In genomic region chr13:91723108-91723735, GRCm38 (mm10) we compare ENCODE assay signal across 8 mouse cellular contexts. TPM values are rescaled to one million over a fixed set of nuclear protein-coding genes. Genes with fewer than 3 reads are reported as not detected.
DNase-seq lines count a peak whose midpoint lies in the region; ATAC-seq lines count a peak whose summit lies in the region.

No protein-coding gene starts in this region.

- H3K27me3 ChIP-seq in kidney, embryonic 16.5 days (ENCODE audit: insufficient read depth, low read length) = no peaks in the 10 kb centered on the region
- H3K27me3 ChIP-seq in stomach, embryonic 14.5 days (ENCODE audit: control insufficient read depth, insufficient read depth, low read length) = no peaks in the 10 kb centered on the region

- H3K4me3 ChIP-seq in kidney, embryonic 16.5 days (ENCODE audit: low read length) = no peak overlapping the region
- H3K4me3 ChIP-seq in stomach, embryonic 14.5 days (ENCODE audit: low read depth, low read length) = no peak overlapping the region

- H3K9me3 ChIP-seq in kidney, embryonic 16.5 days (ENCODE audit: low read length) = peaks cover 4% of the 10 kb centered on the region; the same call in 1 of the 2 replicates
- H3K9me3 ChIP-seq in stomach, embryonic 14.5 days (ENCODE audit: control insufficient read depth, low read depth, low read length) = no peaks in the 10 kb centered on the region

- no peaks in the 10 kb centered on the region for H3K36me3 ChIP-seq in kidney, embryonic 16.5 days (ENCODE audit: insufficient read depth, low read length)
- H3K36me3 ChIP-seq in stomach, embryonic 14.5 days (ENCODE audit: control insufficient read depth, insufficient read depth, low read length) = no peaks in the 10 kb centered on the region

- WGBS in kidney, embryonic 16.5 days = 71% methylated on average over 8 of the region's 8 CpGs
- 67% methylated on average over 8 of the region's 8 CpGs for WGBS in stomach, embryonic 14.5 days

- H3K9ac ChIP-seq in kidney, embryonic 16.5 days (replicated peaks; ENCODE audit: low read length) = no peak overlapping the region
- H3K9ac ChIP-seq in stomach, embryonic 14.5 days (replicated peaks; ENCODE audit: low read depth, low read length) = no peak overlapping the region

- no peak overlapping the region for H3K4me2 ChIP-seq in kidney, embryonic 16.5 days (replicated peaks; ENCODE audit: low read depth, low read length)
- no peak overlapping the region for H3K4me2 ChIP-seq in stomach, embryonic 14.5 days (replicated peaks; ENCODE audit: low read depth, low read length)

- no peak overlapping the region for H3K27ac ChIP-seq in kidney, embryonic 16.5 days (ENCODE audit: low read length)
- no peak overlapping the region for H3K27ac ChIP-seq in stomach, embryonic 14.5 days (ENCODE audit: low read length)

- peak; percentile 76 for ATAC-seq in kidney, embryonic 16.5 days (ENCODE audit: low FRiP score, low TSS enrichment)
- peak; percentile 53; the same call in 1 of the 2 replicates for ATAC-seq in stomach, embryonic 14.5 days (ENCODE audit: insufficient number of reproducible peaks, insufficient read depth, low FRiP score, low read depth)
- no peak; the same call in 1 of the 2 replicates for ATAC-seq in monocyte, adult 5-6 weeks (replicated peaks; ENCODE audit: insufficient number of reproducible peaks, low FRiP score, low TSS enrichment, poor library complexity, severe bottlenecking)

- H3K4me1 ChIP-seq in kidney, embryonic 16.5 days (ENCODE audit: insufficient read depth, low read length) = no peaks in the 10 kb centered on the region
- H3K4me1 ChIP-seq in stomach, embryonic 14.5 days (ENCODE audit: control insufficient read depth, insufficient read depth, low read length) = no peaks in the 10 kb centered on the region

- DNase-seq in embryo, embryonic 10.5 days (ENCODE audit: low spot score) = peak; percentile 13
- DNase-seq in embryo, embryonic 11 days = no peak
- DNase-seq in thymus, postnatal 0 days (ENCODE audit: low spot score) = peak; percentile 19
- no peak for DNase-seq in thymus, postnatal 36 days
- no peak for DNase-seq in right cerebral cortex, adult 2 months (ENCODE audit: low spot score in 2 of 2)

RNA-seq across cellular contexts. Expression of gene Acot12, which starts 18.1 kb away (rescaled TPM):
- 0.05 and 0.08 TPM in 2 replicates for polyA plus RNA-seq in thymus, postnatal 0 days (2015; fragmentation: Nextera tagmentation; extraction: Ambion mirVana)
- polyA plus RNA-seq in kidney, embryonic 16.5 days (2015; fragmentation: Nextera tagmentation; extraction: Ambion mirVana) = 0.07 and 0.21 TPM in 2 replicates
- polyA plus RNA-seq in stomach, embryonic 14.5 days (2014; fragmentation: Nextera tagmentation; extraction: Ambion mirVana) = not detected in 2 replicates
- total RNA-seq in monocyte, adult 5-6 weeks (2017) = not detected in 3 replicates

Comparison
In these comparisons a context has a peak if more than half of its experiments do, and no peak if none do; other contexts are left out.
1. DNase-seq: peak in embryo, embryonic 10.5 days (single experiment) and thymus, postnatal 0 days (single experiment); none in embryo, embryonic 11 days (single experiment), thymus, postnatal 36 days (0 of 2) and right cerebral cortex, adult 2 months (0 of 2).